Mouse (Mus musculus) testis, adult 2 months (tissue): Measurements from ENCODE around the gene Eno1.

Experiments
- CTCF ChIP-seq: fragments of 200-500 bp; IDR thresholded peaks from 2 replicates; pipeline ENCODE4 v1.5.1; 2012; ENCODE audit warnings: low read depth, mild to moderate bottlenecking, inconsistent platforms, low read length, moderate library complexity; ENCODE audit not compliant: control insufficient read depth, insufficient read depth, insufficient replicate concordance
- POLR2A ChIP-seq: fragments of 200-500 bp; IDR thresholded peaks from 2 replicates; pipeline ENCODE4 v1.6.1; 2012; ENCODE audit warnings: low read depth, mild to moderate bottlenecking, inconsistent platforms, low read length, moderate library complexity; ENCODE audit not compliant: control insufficient read depth

- no peak for TF ChIP-seq CTCF
- TF ChIP-seq POLR2A: no peak
Observed at GRCm38 (mm10) chr4:150211930-150212552, 24.5 kb upstream of the Eno1 start.
